Mouse (Mus musculus): ENCODE measurements around the gene Phactr3. TPM values are rescaled to one million over a fixed set of nuclear protein-coding genes. Genes with fewer than 3 reads are reported as not detected.

Gene Phactr3
- polyA plus RNA-seq, 1 experiment: not detected

- Histone ChIP-seq H3K4me3 (replicated peaks; ENCODE audit: control insufficient read depth, low read depth, low read length) (no peak overlapping the region), H3K27ac (ENCODE audit: control insufficient read depth, insufficient read depth, low read depth, low read length, poor library complexity) (no peak overlapping the region), H3K4me1 (ENCODE audit: control insufficient read depth, insufficient read depth, low read length) (no peaks in the 10 kb centered on the region)
- TF ChIP-seq POLR2A (IDR thresholded peaks at IDR 0.05; ENCODE audit: borderline replicate concordance, control insufficient read depth, low read depth, low read length) (no peak), CTCF (IDR thresholded peaks at IDR 0.05; ENCODE audit: control insufficient read depth, insufficient read depth, low read length) (no peak)
- WGBS: 74% methylated on average over 8 of the region's 8 CpGs
Measured at GRCm38 (mm10) chr2:178120651-178121374, 2.0 kb downstream of the Phactr3 start.

GRCm38 (mm10) chr2:178121375-178121688 lies 2.6 kb downstream of the Phactr3 start:
- TF ChIP-seq POLR2A (IDR thresholded peaks at IDR 0.05; ENCODE audit: borderline replicate concordance, control insufficient read depth, low read depth, low read length): no peak
- no peak for TF ChIP-seq CTCF (IDR thresholded peaks at IDR 0.05; ENCODE audit: control insufficient read depth, insufficient read depth, low read length)
- Histone ChIP-seq H3K4me3 (replicated peaks; ENCODE audit: control insufficient read depth, low read depth, low read length) (no peak overlapping the region), H3K27ac (ENCODE audit: control insufficient read depth, insufficient read depth, low read depth, low read length, poor library complexity) (no peak overlapping the region), H3K4me1 (ENCODE audit: control insufficient read depth, insufficient read depth, low read length) (no peaks in the 10 kb centered on the region)
- WGBS: 39% methylated on average over 2 of the region's 2 CpGs

- TF ChIP-seq CTCF (IDR thresholded peaks at IDR 0.05; ENCODE audit: control insufficient read depth, insufficient read depth, low read length): no peak
- Histone ChIP-seq H3K4me1 (ENCODE audit: control insufficient read depth, insufficient read depth, low read length) (no peaks in the 10 kb centered on the region), H3K4me3 (replicated peaks; ENCODE audit: control insufficient read depth, low read depth, low read length) (no peak overlapping the region), H3K27ac (ENCODE audit: control insufficient read depth, insufficient read depth, low read depth, low read length, poor library complexity) (no peak overlapping the region)
- 39% methylated on average over 4 of the region's 4 CpGs for WGBS
Measured at GRCm38 (mm10) chr2:178121946-178122665, 3.3 kb downstream of the Phactr3 start.

GRCm38 (mm10) chr2:178123466-178123865 lies 4.7 kb downstream of the Phactr3 start:
- 70% methylated on average over 15 of the region's 15 CpGs for WGBS
- no peaks in the 10 kb centered on the region for H3K4me1 ChIP-seq (ENCODE audit: control insufficient read depth, insufficient read depth, low read length)
- H3K27ac ChIP-seq (ENCODE audit: control insufficient read depth, insufficient read depth, low read depth, low read length, poor library complexity): no peak overlapping the region
- H3K4me3 ChIP-seq (replicated peaks; ENCODE audit: control insufficient read depth, low read depth, low read length): no peak overlapping the region
- TF ChIP-seq POLR2A (IDR thresholded peaks at IDR 0.05; ENCODE audit: borderline replicate concordance, control insufficient read depth, low read depth, low read length) (no peak), CTCF (IDR thresholded peaks at IDR 0.05; ENCODE audit: control insufficient read depth, insufficient read depth, low read length) (no peak)

- no peak overlapping the region for H3K27ac ChIP-seq (ENCODE audit: control insufficient read depth, insufficient read depth, low read depth, low read length, poor library complexity)
- TF ChIP-seq POLR2A (IDR thresholded peaks at IDR 0.05; ENCODE audit: borderline replicate concordance, control insufficient read depth, low read depth, low read length): no peak
- no peak for TF ChIP-seq CTCF (IDR thresholded peaks at IDR 0.05; ENCODE audit: control insufficient read depth, insufficient read depth, low read length)
- H3K4me3 ChIP-seq (replicated peaks; ENCODE audit: control insufficient read depth, low read depth, low read length): no peak overlapping the region
- no peaks in the 10 kb centered on the region for H3K4me1 ChIP-seq (ENCODE audit: control insufficient read depth, insufficient read depth, low read length)
- WGBS: 74% methylated on average over 8 of the region's 8 CpGs
Measured at GRCm38 (mm10) chr2:178125427-178125826, 6.7 kb downstream of the Phactr3 start.

- 85% methylated on average over 7 of the region's 7 CpGs for WGBS
- Histone ChIP-seq H3K27ac (ENCODE audit: control insufficient read depth, insufficient read depth, low read depth, low read length, poor library complexity) (no peak overlapping the region), H3K4me3 (replicated peaks; ENCODE audit: control insufficient read depth, low read depth, low read length) (no peak overlapping the region), H3K4me1 (ENCODE audit: control insufficient read depth, insufficient read depth, low read length) (no peaks in the 10 kb centered on the region)
- no peak for TF ChIP-seq CTCF (IDR thresholded peaks at IDR 0.05; ENCODE audit: control insufficient read depth, insufficient read depth, low read length)
- no peak for TF ChIP-seq POLR2A (IDR thresholded peaks at IDR 0.05; ENCODE audit: borderline replicate concordance, control insufficient read depth, low read depth, low read length)
Measured at GRCm38 (mm10) chr2:178126041-178126820, 7.5 kb downstream of the Phactr3 start.

- no peak overlapping the region for H3K27ac ChIP-seq (ENCODE audit: control insufficient read depth, insufficient read depth, low read depth, low read length, poor library complexity)
- no peak overlapping the region for H3K4me3 ChIP-seq (replicated peaks; ENCODE audit: control insufficient read depth, low read depth, low read length)
- TF ChIP-seq POLR2A (IDR thresholded peaks at IDR 0.05; ENCODE audit: borderline replicate concordance, control insufficient read depth, low read depth, low read length): no peak
- TF ChIP-seq CTCF (IDR thresholded peaks at IDR 0.05; ENCODE audit: control insufficient read depth, insufficient read depth, low read length): no peak
- no peaks in the 10 kb centered on the region for H3K4me1 ChIP-seq (ENCODE audit: control insufficient read depth, insufficient read depth, low read length)
- 40% methylated on average over 5 of the region's 5 CpGs for WGBS
Measured at GRCm38 (mm10) chr2:178128594-178128993, 9.8 kb downstream of the Phactr3 start.

- Histone ChIP-seq H3K4me1 (ENCODE audit: control insufficient read depth, insufficient read depth, low read length) (no peaks in the 10 kb centered on the region), H3K4me3 (replicated peaks; ENCODE audit: control insufficient read depth, low read depth, low read length) (no peak overlapping the region), H3K27ac (ENCODE audit: control insufficient read depth, insufficient read depth, low read depth, low read length, poor library complexity) (no peak overlapping the region)
- TF ChIP-seq POLR2A (IDR thresholded peaks at IDR 0.05; ENCODE audit: borderline replicate concordance, control insufficient read depth, low read depth, low read length) (no peak), CTCF (IDR thresholded peaks at IDR 0.05; ENCODE audit: control insufficient read depth, insufficient read depth, low read length) (no peak)
- whole genome bisulfite sequencing: 62% methylated on average over 4 of the region's 4 CpGs
Measured at GRCm38 (mm10) chr2:178129161-178129560, 10.4 kb downstream of the Phactr3 start.
